ENCODE assay signal across 19 mouse cellular contexts in genomic region chr13:64178746-64179652, GRCm38 (mm10). TPM values are rescaled to one million over a fixed set of nuclear protein-coding genes. Genes with fewer than 3 reads are reported as not detected.
DNase-seq lines count a peak whose midpoint lies in the region; ATAC-seq and TF ChIP-seq lines count a peak whose summit lies in the region.
"Had no signal": no experiment of that assay in that cellular context is flagged by ENCODE, and none has a peak within 500 bp of the region (broad histone marks: within the 10 kb centered on the region; RNA-seq: fewer than 3 reads in every experiment).

No protein-coding gene starts in this region.

- DNase-seq in heart, adult 11 months: peak; percentile 76
- DNase-seq in heart, adult 18-20 months: no peak
- DNase-seq in kidney, postnatal 14 days: peak; percentile 13
- DNase-seq in kidney, adult 8-10 months: no peak
- peak; percentile 96 for DNase-seq in liver, adult 2 months (ENCODE audit: extremely low read depth, low read depth, low spot score)
- DNase-seq in stomach, postnatal 0 days (ENCODE audit: low spot score): no peak
- no peak for DNase-seq in c-Kit-positive CD71-positive TER-119-positive erythroid progenitor cells, embryonic 14.5 days (ENCODE audit: low spot score)
- DNase-seq: adrenal gland, postnatal 10 days; B cell, adult 2 months; cerebellum, adult 9-10 months; heart, adult 2 months; lung, postnatal 4 days had no signal

- no peaks in the 10 kb centered on the region for H3K9me3 ChIP-seq in stomach, postnatal 0 days (ENCODE audit: control insufficient read depth, low read length)
- H3K9me3 ChIP-seq: embryonic facial prominence, embryonic 15.5 days; limb, embryonic 10.5 days; midbrain, embryonic 12.5 days; neural tube, embryonic 15.5 days had no signal

- no peaks in the 10 kb centered on the region for H3K79me2 ChIP-seq in liver, adult 2 months (ENCODE audit: control insufficient read depth, insufficient read depth, low read length)

- TF ChIP-seq CTCF in liver, adult 2 months (IDR thresholded peaks at IDR 0.05; ENCODE audit: low read depth, low read length): no peak
- no peak for TF ChIP-seq CTCF in stomach, postnatal 0 days (IDR thresholded peaks at IDR 0.05; ENCODE audit: low read depth)

- H3K4me3 ChIP-seq in liver, adult 2 months (ENCODE audit: insufficient read depth, low read depth, low read length): no peak overlapping the region
- H3K4me3 ChIP-seq in stomach, postnatal 0 days (ENCODE audit: low read depth, low read length): no peak overlapping the region
- H3K4me3 ChIP-seq: embryonic facial prominence, embryonic 15.5 days; heart, adult 2 months; limb, embryonic 10.5 days; midbrain, embryonic 12.5 days; myocyte; neural tube, embryonic 15.5 days had no signal

- no peaks in the 10 kb centered on the region for H3K27me3 ChIP-seq in liver, adult 2 months (ENCODE audit: control insufficient read depth, insufficient read depth, low read length)
- H3K27me3 ChIP-seq in stomach, postnatal 0 days (ENCODE audit: control insufficient read depth, insufficient read depth, low read length): no peaks in the 10 kb centered on the region
- H3K27me3 ChIP-seq: embryonic facial prominence, embryonic 15.5 days; midbrain, embryonic 12.5 days; neural tube, embryonic 15.5 days had no signal

- 28% methylated on average over 13 of the region's 13 CpGs for WGBS in liver, adult 2 months
- WGBS in stomach, postnatal 0 days: 74% methylated on average over 13 of the region's 13 CpGs

- no peak overlapping the region for H3K4me2 ChIP-seq in stomach, postnatal 0 days (replicated peaks; ENCODE audit: low read depth)
- H3K4me2 ChIP-seq: embryonic facial prominence, embryonic 15.5 days; lung, embryonic 14.5 days; midbrain, embryonic 12.5 days; neural tube, embryonic 15.5 days had no signal

- no peak for TF ChIP-seq EP300 in stomach, postnatal 0 days (optimal IDR thresholded peaks at IDR 0.05)

- peak; percentile 24; the same call in 1 of the 2 replicates for ATAC-seq in stomach, postnatal 0 days (ENCODE audit: low FRiP score, low TSS enrichment)

- no peak for TF ChIP-seq POLR2A in liver, adult 2 months (IDR thresholded peaks at IDR 0.05; ENCODE audit: extremely low read depth, insufficient read depth, low read length)

- peaks cover 19% of the 10 kb centered on the region; the same call in 1 of the 2 replicates for H3K36me3 ChIP-seq in liver, adult 2 months (ENCODE audit: control insufficient read depth, insufficient read depth, low read length)
- peaks cover 5% of the 10 kb centered on the region for H3K36me3 ChIP-seq in stomach, postnatal 0 days (ENCODE audit: control insufficient read depth, insufficient read depth, low read length)

- peak overlapping the region; percentile 94 for H3K27ac ChIP-seq in liver, adult 2 months (replicated peaks; ENCODE audit: insufficient read depth, low read depth, low read length)
- H3K27ac ChIP-seq in stomach, postnatal 0 days (replicated peaks): no peak overlapping the region
- H3K27ac ChIP-seq: embryonic facial prominence, embryonic 15.5 days; heart, adult 2 months; kidney, postnatal 0 days; limb, embryonic 10.5 days; midbrain, embryonic 12.5 days; neural tube, embryonic 15.5 days had no signal

- H3K9ac ChIP-seq in liver, adult 2 months (ENCODE audit: low read depth, low read length): peak overlapping the region; percentile 65
- H3K9ac ChIP-seq in stomach, postnatal 0 days (ENCODE audit: low read length): no peak overlapping the region
- H3K9ac ChIP-seq: embryonic facial prominence, embryonic 15.5 days; lung, embryonic 14.5 days; midbrain, embryonic 12.5 days; neural tube, embryonic 15.5 days had no signal

- H3K4me1 ChIP-seq in liver, adult 2 months (ENCODE audit: control insufficient read depth, insufficient read depth, low read length): peaks cover 34% of the 10 kb centered on the region
- H3K4me1 ChIP-seq in stomach, postnatal 0 days (replicated peaks; ENCODE audit: control insufficient read depth, insufficient read depth): no peaks in the 10 kb centered on the region
- H3K4me1 ChIP-seq: embryonic facial prominence, embryonic 15.5 days; limb, embryonic 10.5 days; neural tube, embryonic 15.5 days had no signal

RNA-seq across cellular contexts. Expression of gene Habp4, which starts 17.4 kb away (rescaled TPM):
- 10 to 100 TPM; 47.8 to 49.4 TPM for total RNA-seq in heart, adult 18-20 months (2021)
- 37.7 and 39.4 TPM in 2 replicates for total RNA-seq in liver, adult 2 months (2014; rRNA removed)
- polyA plus RNA-seq in liver, adult 2 months (2012; rRNA removed): 29.6 and 38.4 TPM in 2 replicates
- polyA plus RNA-seq in stomach, postnatal 0 days (2015; fragmentation: Nextera tagmentation; extraction: Ambion mirVana): 11.9 and 13.2 TPM in 2 replicates

RNA-seq across cellular contexts. Expression of gene Zfp367, which starts 26.0 kb away (rescaled TPM):
- 10 to 100 TPM; 20.8 to 21.2 TPM for total RNA-seq in heart, adult 18-20 months (2021)
- 21.8 and 22.8 TPM in 2 replicates for total RNA-seq in liver, adult 2 months (2014; rRNA removed)
- 4.0 and 5.3 TPM in 2 replicates for polyA plus RNA-seq in liver, adult 2 months (2012; rRNA removed)
- 10.9 and 12.3 TPM in 2 replicates for polyA plus RNA-seq in stomach, postnatal 0 days (2015; fragmentation: Nextera tagmentation; extraction: Ambion mirVana)

RNA-seq across cellular contexts. Expression of gene Slc35d2, which starts 49.8 kb away (rescaled TPM):
- 1 to 10 TPM in 1 of 2 experiments, under 1 TPM in 1; 0.89 to 1.5 TPM for total RNA-seq in heart, adult 18-20 months (2021)
- total RNA-seq in liver, adult 2 months (2014; rRNA removed): 48.8 and 49.7 TPM in 2 replicates
- 33.1 and 33.7 TPM in 2 replicates for polyA plus RNA-seq in liver, adult 2 months (2012; rRNA removed)
- polyA plus RNA-seq in stomach, postnatal 0 days (2015; fragmentation: Nextera tagmentation; extraction: Ambion mirVana): 7.9 and 9.5 TPM in 2 replicates

Comparison
In these comparisons a context has a peak if more than half of its experiments do, and no peak if none do; other contexts are left out.
1. DNase-seq: peak in heart, adult 11 months (single experiment), kidney, postnatal 14 days (single experiment) and liver, adult 2 months (single experiment); none in heart, adult 18-20 months (0 of 2), kidney, adult 8-10 months (0 of 2), stomach, postnatal 0 days (single experiment) and c-Kit-positive CD71-positive TER-119-positive erythroid progenitor cells, embryonic 14.5 days (single experiment).
2. RNA of gene Slc35d2, which starts 49.8 kb away (total RNA-seq): 48.8 to 49.7 TPM in liver, adult 2 months; 0.89 to 1.5 TPM in heart, adult 18-20 months; every median in the first group is over 10 times any median in the second.